Mouse (Mus musculus) kidney, adult 2 months (tissue): ENCODE results near the gene Zbtb38. TPM values are rescaled to one million over a fixed set of nuclear protein-coding genes. Genes with fewer than 3 reads are reported as not detected.

Experiments
- DNase-seq: peaks from one replicate; pipeline ENCODE4 v3.0.0; 2021
- H3K27ac ChIP-seq: fragments of 200-500 bp; 2 replicates; pipeline ENCODE4 v1.5.1; 2012; ENCODE audit warnings: low read depth, low read length, control low read depth, inconsistent platforms; ENCODE audit not compliant: insufficient read depth
- H3K27me3 ChIP-seq: fragments of 200-500 bp; replicated peaks from 2 replicates; pipeline ENCODE4 v1.6.1; 2012; ENCODE audit warnings: mild to moderate bottlenecking, moderate library complexity, low read length, inconsistent platforms; ENCODE audit not compliant: control insufficient read depth, insufficient read depth
- H3K36me3 ChIP-seq: fragments of 200-500 bp; 2 replicates; pipeline ENCODE4 v1.6.1; 2012; ENCODE audit warnings: mild to moderate bottlenecking, moderate library complexity, low read length, inconsistent platforms; ENCODE audit not compliant: control insufficient read depth, insufficient read depth
- H3K4me1 ChIP-seq: fragments of 200-500 bp; 2 replicates; pipeline ENCODE4 v1.6.1; 2011; ENCODE audit warnings: low read length; ENCODE audit not compliant: control insufficient read depth, insufficient read depth
- H3K4me3 ChIP-seq: fragments of 200-500 bp; 2 replicates; pipeline ENCODE4 v1.5.1; 2011; ENCODE audit warnings: mild to moderate bottlenecking, low read depth, low read length, control low read depth; ENCODE audit not compliant: insufficient read depth
- CTCF ChIP-seq: fragments of 200-500 bp; conservative IDR thresholded peaks from 2 replicates; pipeline ENCODE4 v1.5.1; 2011; ENCODE audit warnings: low read depth, mild to moderate bottlenecking, control low read depth, low read length, moderate library complexity, mixed read lengths; ENCODE audit not compliant: insufficient read depth, insufficient read length
- POLR2A ChIP-seq: fragments of 200-500 bp; IDR thresholded peaks from one replicate; pipeline ENCODE4 v1.6.1; 2011; ENCODE audit warnings: low read depth, low read length, control low read depth
- WGBS: fragments of 180-500 bp; shearing (Covaris S2); methylation state at CpG from one replicate; pipeline ENCODE4 v1.1.7; 2018; 5-methylcytosine and 5-hydroxymethylcytosine counted together
- polyA plus RNA-seq: library from polyadenylated mRNA; depleted of rRNA; stranded (reverse); fragments of >200 nt; gene quantifications from 2 replicates; pipeline ENCODE4 v1.2.3, GENCODE M21; 2012; rRNA removed

Zbtb38 gene
- polyA plus RNA-seq: 10.2 and 12.9 TPM in 2 replicates

- Histone ChIP-seq H3K4me3 (peak within 1 kb of the TSS; percentile 27), H3K36me3 (no peaks in the 10 kb centered on the region), H3K4me1 (no peaks in the 10 kb centered on the region), H3K27ac (peak within 1 kb of the TSS; percentile 61), H3K27me3 (no peaks in the 10 kb centered on the region)
- WGBS: 35% methylated on average over 15 of the region's 15 CpGs
- TF ChIP-seq POLR2A: peak; percentile 17
- no peak for TF ChIP-seq CTCF
- DNase-seq: peak; percentile 89
Measured at GRCm38 (mm10) chr9:96752603-96753114, at the start of gene Zbtb38. TSS of gene Zbtb38 (minus strand) at chr9:96752831.

GRCm38 (mm10) chr9:96800131-96800825 is 47.6 kb upstream of the Zbtb38 start:
- H3K27me3 ChIP-seq: no peaks in the 10 kb centered on the region
- WGBS: 15% methylated on average over 5 of the region's 5 CpGs
- H3K27ac ChIP-seq: no peak overlapping the region
- no peaks in the 10 kb centered on the region; the same call in 1 of the 2 replicates for H3K4me1 ChIP-seq
- no peak for DNase-seq
- no peak for TF ChIP-seq CTCF
- no peak for TF ChIP-seq POLR2A
- no peaks in the 10 kb centered on the region for H3K36me3 ChIP-seq
- no peak overlapping the region for H3K4me3 ChIP-seq

- peak; percentile 28 for DNase-seq
- TF ChIP-seq POLR2A: no peak
- TF ChIP-seq CTCF: no peak
- 76% methylated on average over 3 of the region's 3 CpGs for WGBS
- H3K36me3 ChIP-seq: no peaks in the 10 kb centered on the region
- H3K4me1 ChIP-seq: no peaks in the 10 kb centered on the region; the same call in 1 of the 2 replicates
- H3K27ac ChIP-seq: no peak overlapping the region
- H3K4me3 ChIP-seq: no peak overlapping the region
- H3K27me3 ChIP-seq: no peaks in the 10 kb centered on the region
Measured at GRCm38 (mm10) chr9:96797311-96797710, 44.7 kb upstream of the Zbtb38 start.

- Histone ChIP-seq H3K4me3 (peak overlapping the region; percentile 31), H3K4me1 (no peaks in the 10 kb centered on the region; the same call in 1 of the 2 replicates), H3K36me3 (no peaks in the 10 kb centered on the region), H3K27me3 (no peaks in the 10 kb centered on the region), H3K27ac (no peak overlapping the region)
- no peak for TF ChIP-seq CTCF
- TF ChIP-seq POLR2A: no peak
- WGBS: 18% methylated on average over 10 of the region's 10 CpGs
- peak; percentile 29 for DNase-seq
Measured at GRCm38 (mm10) chr9:96795399-96795928, 42.8 kb upstream of the Zbtb38 start.

- Histone ChIP-seq H3K4me1 (no peaks in the 10 kb centered on the region), H3K36me3 (no peaks in the 10 kb centered on the region), H3K27me3 (no peaks in the 10 kb centered on the region), H3K27ac (no peak overlapping the region), H3K4me3 (no peak overlapping the region)
- DNase-seq: no peak
- no peak for TF ChIP-seq POLR2A
- TF ChIP-seq CTCF: no peak
- 92% methylated on average over 2 of the region's 2 CpGs for WGBS
Measured at GRCm38 (mm10) chr9:96794601-96795000, 42.0 kb upstream of the Zbtb38 start.

GRCm38 (mm10) chr9:96792543-96792942 is 39.9 kb upstream of the Zbtb38 start:
- Histone ChIP-seq H3K36me3 (no peaks in the 10 kb centered on the region), H3K4me1 (peaks cover 7% of the 10 kb centered on the region; the same call in 1 of the 2 replicates), H3K27ac (no peak overlapping the region), H3K4me3 (no peak overlapping the region), H3K27me3 (no peaks in the 10 kb centered on the region)
- no peak for DNase-seq
- TF ChIP-seq CTCF (no peak), POLR2A (no peak)
- 75% methylated on average over 2 of the region's 2 CpGs for WGBS

GRCm38 (mm10) chr9:96790389-96791007 is 37.9 kb upstream of the Zbtb38 start:
- Histone ChIP-seq H3K27ac (no peak overlapping the region), H3K36me3 (no peaks in the 10 kb centered on the region), H3K4me1 (peaks cover 19% of the 10 kb centered on the region), H3K27me3 (no peaks in the 10 kb centered on the region), H3K4me3 (no peak overlapping the region)
- peak; percentile 46 for TF ChIP-seq CTCF
- no peak for TF ChIP-seq POLR2A
- 66% methylated on average over 4 of the region's 4 CpGs for WGBS
- no peak for DNase-seq
